Mouse (Mus musculus) skeletal muscle tissue, adult 2 months (tissue): ENCODE measurements around the gene Catsperg1.
"Not testable (repeated sequence)": the region's sequence is repeated elsewhere in the genome, so short reads cannot be mapped to it uniquely, and the experiment has no call there.

Experiments
- DNase-seq: peaks from one replicate; pipeline ENCODE4 v3.0.0-alpha.2; 2012; ENCODE audit warnings: low read depth, low spot score

Gene Catsperg1

GRCm38 (mm10) chr7:29213675-29214082 lies at the start of gene Catsperg1:
Catsperg1 (minus strand) TSS chr7:29214035.
- no peak for DNase-seq

GRCm38 (mm10) chr7:29262151-29262550 lies 48.3 kb upstream of the Catsperg1 start:
- no peak for DNase-seq

- DNase-seq, result no peak
Observed at GRCm38 (mm10) chr7:29259781-29260730, 46.2 kb upstream of the Catsperg1 start.

- DNase-seq, result no peak
Observed at GRCm38 (mm10) chr7:29257368-29257767, 43.5 kb upstream of the Catsperg1 start.

- no peak for DNase-seq
Observed at GRCm38 (mm10) chr7:29255875-29256274, 42.0 kb upstream of the Catsperg1 start.

- DNase-seq, result no peak
Observed at GRCm38 (mm10) chr7:29253842-29254241, 40.0 kb upstream of the Catsperg1 start.

GRCm38 (mm10) chr7:29251166-29251565 lies 37.3 kb upstream of the Catsperg1 start:
- DNase-seq, result no peak

GRCm38 (mm10) chr7:29248261-29248841 lies 34.5 kb upstream of the Catsperg1 start, which contains the start of gene 2200002D01Rik:
2200002D01Rik (minus strand) TSS chr7:29248466.
- DNase-seq, result no peak

GRCm38 (mm10) chr7:29247706-29248105 lies 33.9 kb upstream of the Catsperg1 start:
- DNase-seq, result no peak

GRCm38 (mm10) chr7:29247314-29247700 lies 33.5 kb upstream of the Catsperg1 start:
- DNase-seq, result peak; percentile 48

- DNase-seq, result no peak
Observed at GRCm38 (mm10) chr7:29246619-29247313, 32.9 kb upstream of the Catsperg1 start.

GRCm38 (mm10) chr7:29246015-29246414 lies 32.2 kb upstream of the Catsperg1 start:
- DNase-seq, result no peak

- DNase-seq, result no peak
Observed at GRCm38 (mm10) chr7:29244732-29245416, 31.0 kb upstream of the Catsperg1 start.

- DNase-seq, result peak; percentile 100
Observed at GRCm38 (mm10) chr7:29238019-29238967, 24.5 kb upstream of the Catsperg1 start, which contains the start of gene Yif1b. Yif1b (plus strand) TSS chr7:29238329.

- not testable (repeated sequence) for DNase-seq
Observed at GRCm38 (mm10) chr7:29237596-29237995, 23.8 kb upstream of the Catsperg1 start.

- no peak for DNase-seq
Observed at GRCm38 (mm10) chr7:29236593-29236992, 22.8 kb upstream of the Catsperg1 start.

- DNase-seq, result no peak
Observed at GRCm38 (mm10) chr7:29234661-29235060, 20.8 kb upstream of the Catsperg1 start.

- no peak for DNase-seq
Observed at GRCm38 (mm10) chr7:29233745-29234144, 19.9 kb upstream of the Catsperg1 start.

GRCm38 (mm10) chr7:29232247-29233013 lies 18.6 kb upstream of the Catsperg1 start, which contains the start of gene Kcnk6:
Kcnk6 (minus strand) TSS chr7:29232515.
- no peak for DNase-seq
